Mouse (Mus musculus) liver, adult 2 months (tissue): Measurements from ENCODE around the gene Pum1.

Source experiments
- CTCF ChIP-seq: fragments of 200-500 bp; IDR thresholded peaks from 2 replicates; pipeline ENCODE4 v1.5.1; 2011; ENCODE audit warnings: low read depth, low read length, control low read depth
- POLR2A ChIP-seq: fragments of 200-500 bp; IDR thresholded peaks from 2 replicates; pipeline ENCODE4 v1.6.1; 2011; ENCODE audit warnings: low read length, control low read depth; ENCODE audit not compliant: insufficient read depth; ENCODE audit errors: extremely low read depth

DNA sequence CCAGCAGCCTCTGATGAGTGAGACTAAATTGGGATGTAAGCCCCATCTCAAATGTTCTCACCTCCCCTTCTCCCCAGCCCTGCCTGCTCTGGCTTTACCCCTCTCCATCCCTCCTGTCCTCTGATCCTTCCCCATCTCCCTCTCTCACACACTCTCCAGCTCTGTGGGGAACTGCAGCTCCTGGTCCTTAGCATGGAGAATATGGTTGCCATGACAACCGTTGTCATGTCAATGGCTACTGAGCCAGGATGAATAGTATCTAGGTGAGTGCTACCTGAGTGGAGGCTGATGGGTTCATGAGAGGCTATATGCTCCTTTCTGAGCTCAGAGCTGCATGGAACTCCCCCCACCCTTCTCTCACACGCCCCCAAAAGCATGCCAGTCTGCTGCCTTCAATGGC lies 150.8 kb downstream of the Pum1 start:
- TF ChIP-seq CTCF (no peak), POLR2A (no peak)
